Mouse (Mus musculus) limb, embryonic 11.5 days (tissue): ENCODE measurements around the gene Gtf3c1. TPM values are rescaled to one million over a fixed set of nuclear protein-coding genes. Genes with fewer than 3 reads are reported as not detected.

Source experiments
- ATAC-seq: fragments of 200-750 bp; cut with Nextera tagmentation; 2 replicates; pipeline ENCODE4 v1.8.0; 2017; ENCODE audit warnings: low read depth; ENCODE audit not compliant: insufficient number of reproducible peaks, low FRiP score, low TSS enrichment
- DNase-seq: peaks from one replicate; pipeline ENCODE4 v3.0.0-alpha.2; 2015; ENCODE audit warnings: low spot score
- H3K27ac ChIP-seq: fragments of 300-500 bp; sonication (generic); replicated peaks from 2 replicates; pipeline ENCODE4 v1.5.1; 2014; ENCODE audit warnings: low read depth, mild to moderate bottlenecking, low read length
- H3K27me3 ChIP-seq: fragments of 300-500 bp; sonication (generic); 2 replicates; pipeline ENCODE4 v1.6.1; 2014; ENCODE audit warnings: mild to moderate bottlenecking, low read length, mixed read lengths; ENCODE audit not compliant: control insufficient read depth, insufficient read depth
- H3K36me3 ChIP-seq: fragments of 300-500 bp; sonication (generic); 2 replicates; pipeline ENCODE4 v1.6.1; 2014; ENCODE audit warnings: mild to moderate bottlenecking, low read length, moderate library complexity, mixed read lengths; ENCODE audit not compliant: control insufficient read depth, insufficient read depth
- H3K4me1 ChIP-seq: fragments of 300-500 bp; sonication (generic); 2 replicates; pipeline ENCODE4 v1.6.1; 2014; ENCODE audit warnings: low read length, mixed read lengths; ENCODE audit not compliant: control insufficient read depth, insufficient read depth
- H3K4me2 ChIP-seq: fragments of 300-500 bp; sonication (generic); 2 replicates; pipeline ENCODE4 v1.6.1; 2014; ENCODE audit warnings: low read depth, mild to moderate bottlenecking, moderate library complexity; ENCODE audit not compliant: severe bottlenecking
- H3K4me3 ChIP-seq: fragments of 300-500 bp; sonication (generic); 2 replicates; pipeline ENCODE4 v1.5.1; 2014; ENCODE audit warnings: low read depth, low read length
- H3K9ac ChIP-seq: fragments of 300-500 bp; sonication (generic); 2 replicates; pipeline ENCODE4 v1.6.1; 2014; ENCODE audit warnings: mild to moderate bottlenecking, low read length
- H3K9me3 ChIP-seq: fragments of 300-500 bp; sonication (generic); 2 replicates; pipeline ENCODE4 v1.6.1; 2016; ENCODE audit warnings: low read length; ENCODE audit not compliant: control insufficient read depth
- WGBS: fragments of 180-500 bp; shearing (Covaris S2); extraction: QIAGEN DNeasy Blood & Tissue Kit; methylation state at CpG from one replicate; pipeline ENCODE4 v1.1.7; 2014; 5-methylcytosine and 5-hydroxymethylcytosine counted together
- polyA plus RNA-seq: library from polyadenylated mRNA; unstranded; fragments of >200 nt; fragmentation: Nextera tagmentation; extraction: Ambion mirVana; gene quantifications from 2 replicates; pipeline ENCODE4 v1.2.1, GENCODE M21; 2014

Gene Gtf3c1
- polyA plus RNA-seq, 1 experiment from 2014 or later: 34.1 TPM

DNA sequence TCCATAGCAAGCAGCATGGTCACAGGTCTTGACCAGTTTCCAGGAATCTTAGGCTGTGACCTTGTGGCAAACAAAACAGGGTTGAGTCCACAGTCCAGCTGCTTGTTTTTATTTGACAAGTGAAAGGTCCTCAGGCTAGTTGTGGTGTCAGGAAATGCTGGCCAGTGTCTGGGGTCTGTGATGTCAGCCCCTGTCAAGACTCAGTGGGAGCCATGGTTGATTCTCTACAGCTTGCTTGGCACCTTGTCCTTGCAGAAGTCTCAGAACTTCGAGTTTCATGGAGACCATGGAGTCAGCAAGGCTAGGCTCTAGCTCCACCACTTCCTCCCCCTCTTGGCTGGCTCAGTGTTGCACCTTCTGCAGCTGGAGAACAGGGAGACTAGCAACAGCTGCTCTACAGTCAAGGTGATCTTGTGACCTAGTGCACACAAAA, 33.7 kb upstream of the Gtf3c1 start:
- Histone ChIP-seq H3K27ac (no peak overlapping the region), H3K36me3 (no peaks in the 10 kb centered on the region), H3K4me1 (no peaks in the 10 kb centered on the region), H3K9me3 (no peaks in the 10 kb centered on the region), H3K4me3 (no peak overlapping the region), H3K4me2 (no peak overlapping the region), H3K27me3 (no peaks in the 10 kb centered on the region), H3K9ac (no peak overlapping the region)
- ATAC-seq: no peak
- 44% methylated on average over 1 of the region's 1 CpGs for WGBS
- DNase-seq: no peak

DNA sequence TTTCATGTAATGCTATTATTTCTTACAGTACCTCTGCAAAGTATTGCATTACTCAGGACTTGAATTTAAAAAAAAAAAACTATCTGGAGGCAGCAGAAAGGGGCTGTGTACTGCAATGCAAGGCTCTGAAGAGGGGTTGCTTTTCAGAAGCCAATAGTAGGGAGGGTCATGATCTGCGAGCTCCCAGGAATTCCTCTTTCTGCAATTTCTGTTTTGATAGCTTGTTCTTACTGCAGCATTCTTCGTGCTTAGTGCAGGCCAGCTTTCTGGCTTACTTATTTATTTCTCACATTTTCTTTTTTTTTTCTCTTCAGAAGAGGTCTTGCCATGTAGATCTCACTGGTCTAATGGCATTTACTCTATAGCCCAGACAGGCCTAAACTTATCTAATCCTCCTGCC, 32.9 kb upstream of the Gtf3c1 start:
- DNase-seq: no peak
- H3K27me3 ChIP-seq: no peaks in the 10 kb centered on the region
- H3K4me1 ChIP-seq: no peaks in the 10 kb centered on the region
- no peak overlapping the region for H3K4me3 ChIP-seq
- 89% methylated on average over 2 of the region's 2 CpGs for WGBS
- H3K9ac ChIP-seq: no peak overlapping the region
- H3K36me3 ChIP-seq: no peaks in the 10 kb centered on the region
- no peak for ATAC-seq
- H3K27ac ChIP-seq: no peak overlapping the region
- H3K9me3 ChIP-seq: no peaks in the 10 kb centered on the region
- no peak overlapping the region for H3K4me2 ChIP-seq

DNA sequence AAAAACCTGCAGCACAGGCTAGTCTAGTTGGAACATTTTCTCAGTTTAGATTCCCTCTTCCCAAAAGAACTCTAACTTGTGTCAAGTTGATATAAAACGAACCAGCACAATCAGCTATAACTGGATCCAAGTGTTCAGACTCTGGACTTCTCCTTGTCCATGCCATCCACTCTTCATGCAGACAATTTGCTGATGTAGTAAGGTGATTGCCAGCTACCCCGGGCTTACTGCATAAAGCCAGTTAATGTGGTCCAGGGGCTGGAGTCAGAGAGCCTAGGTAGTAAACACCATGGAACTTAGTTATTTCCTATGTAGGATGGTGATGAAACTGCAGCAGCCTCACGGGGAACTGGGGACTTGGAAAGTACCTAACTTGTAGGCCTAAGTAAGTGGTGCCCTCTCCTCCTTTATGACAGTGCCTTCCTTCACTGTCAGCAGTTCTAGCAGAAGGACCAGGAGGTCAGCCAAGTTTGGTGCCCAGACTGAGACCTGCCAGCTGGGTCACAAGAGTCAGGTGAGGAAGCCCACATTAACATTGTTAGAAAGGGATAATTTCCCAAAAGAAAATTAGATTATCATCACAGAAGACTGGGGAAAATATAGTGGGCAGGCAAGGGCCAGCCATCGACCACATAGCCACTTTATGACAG, 28.9 kb upstream of the Gtf3c1 start:
- H3K9ac ChIP-seq: no peak overlapping the region
- H3K27ac ChIP-seq: no peak overlapping the region
- ATAC-seq (no peak), DNase-seq (no peak)
- no peaks in the 10 kb centered on the region for H3K4me1 ChIP-seq
- no peaks in the 10 kb centered on the region for H3K27me3 ChIP-seq
- no peaks in the 10 kb centered on the region for H3K9me3 ChIP-seq
- H3K4me2 ChIP-seq: no peak overlapping the region
- 91% methylated on average over 4 of the region's 4 CpGs for WGBS
- no peaks in the 10 kb centered on the region for H3K36me3 ChIP-seq
- no peak overlapping the region for H3K4me3 ChIP-seq

DNA sequence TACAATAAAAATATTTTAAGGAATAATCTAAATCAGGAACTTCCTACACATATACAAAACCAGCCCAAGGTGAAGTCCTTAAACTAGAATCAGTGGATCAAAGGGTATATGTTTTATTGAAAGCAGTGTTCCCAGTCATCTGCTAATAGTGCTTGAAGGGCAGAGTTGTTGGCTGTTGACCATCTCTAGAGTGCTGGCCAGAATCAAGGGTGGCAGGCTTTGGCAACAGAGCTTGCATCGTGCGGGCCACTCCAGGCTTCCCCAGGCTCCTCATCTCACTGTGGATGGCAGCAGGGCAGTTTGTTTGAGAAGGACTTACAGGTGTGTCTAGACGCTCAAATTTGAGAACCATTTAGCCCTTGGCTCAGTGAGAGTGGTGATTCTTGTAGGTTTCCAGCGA, 26.2 kb upstream of the Gtf3c1 start:
- WGBS: 92% methylated on average over 4 of the region's 4 CpGs
- no peak overlapping the region for H3K4me2 ChIP-seq

DNA sequence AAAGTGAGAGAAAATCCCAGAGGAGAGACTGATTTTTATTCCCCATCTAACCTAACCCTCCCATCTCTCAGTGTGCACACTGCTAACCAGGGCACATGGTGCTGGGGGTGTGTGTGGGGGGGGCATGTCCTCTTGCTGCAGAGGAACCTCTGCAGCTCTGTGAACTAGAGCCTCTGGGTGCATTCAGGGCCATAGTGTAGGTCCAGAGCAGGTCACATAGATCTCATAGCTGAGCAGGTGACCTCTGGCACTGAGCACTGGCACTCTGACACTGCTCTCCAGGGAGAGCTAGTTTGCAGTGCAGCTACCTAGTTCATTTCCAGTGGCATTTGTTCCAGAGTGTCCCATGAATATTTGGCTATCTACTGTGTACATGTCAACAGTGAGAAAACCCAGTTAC, 24.1 kb upstream of the Gtf3c1 start:
- H3K9ac ChIP-seq: no peak overlapping the region
- H3K4me1 ChIP-seq: no peaks in the 10 kb centered on the region
- H3K27me3 ChIP-seq: no peaks in the 10 kb centered on the region
- H3K9me3 ChIP-seq: no peaks in the 10 kb centered on the region
- no peak overlapping the region for H3K27ac ChIP-seq
- no peak overlapping the region for H3K4me3 ChIP-seq
- no peak for ATAC-seq
- H3K4me2 ChIP-seq: no peak overlapping the region
- DNase-seq: no peak
- no peaks in the 10 kb centered on the region for H3K36me3 ChIP-seq

More for the DNA sequence above, 26.2 kb upstream of the Gtf3c1 start:
- Histone ChIP-seq H3K4me3 (no peak overlapping the region), H3K36me3 (no peaks in the 10 kb centered on the region), H3K27me3 (no peaks in the 10 kb centered on the region), H3K27ac (no peak overlapping the region), H3K9ac (no peak overlapping the region), H3K9me3 (no peaks in the 10 kb centered on the region), H3K4me1 (no peaks in the 10 kb centered on the region)
- DNase-seq (no peak), ATAC-seq (no peak)

DNA sequence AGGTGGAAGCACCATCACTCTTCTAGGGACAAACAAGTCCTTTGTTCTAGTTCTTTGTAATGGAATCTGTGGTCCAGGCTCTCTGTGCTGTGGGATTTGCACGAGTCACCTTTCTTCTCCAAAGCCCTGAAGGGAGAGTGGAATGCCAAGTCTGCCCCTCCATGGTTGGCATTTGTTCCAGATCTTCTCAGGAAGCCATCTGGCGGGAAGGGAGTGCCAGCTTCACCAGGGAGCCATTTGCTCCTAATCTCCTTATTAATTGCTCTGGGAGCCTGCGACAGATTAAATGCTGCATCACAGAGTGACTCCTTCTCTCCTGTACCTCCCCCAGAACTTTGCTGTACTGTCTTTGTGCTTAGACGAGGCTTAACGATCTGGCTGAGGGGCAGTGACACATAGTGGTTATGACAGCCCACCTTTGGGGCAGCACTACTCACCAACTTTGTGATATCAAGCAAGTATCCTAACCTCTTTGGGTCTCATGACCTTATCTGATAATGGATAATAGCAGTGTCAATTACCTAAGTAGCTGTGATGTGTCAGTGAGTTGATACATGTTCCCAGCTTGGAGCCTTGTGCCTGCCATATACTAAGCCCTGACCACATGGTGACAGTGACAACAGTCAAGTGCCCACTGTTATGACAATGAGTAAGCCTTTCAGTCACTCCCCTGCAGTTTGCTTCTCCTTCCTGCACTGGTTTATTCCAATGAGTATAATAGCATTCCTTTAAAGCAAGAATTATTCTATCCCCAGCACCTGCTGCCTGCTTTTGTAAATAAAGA, 15.8 kb upstream of the Gtf3c1 start:
- WGBS: 48% methylated on average over 5 of the region's 5 CpGs
- Histone ChIP-seq H3K36me3 (no peaks in the 10 kb centered on the region), H3K9ac (no peak overlapping the region), H3K9me3 (no peaks in the 10 kb centered on the region), H3K4me1 (no peaks in the 10 kb centered on the region), H3K4me2 (no peak overlapping the region), H3K4me3 (no peak overlapping the region), H3K27ac (no peak overlapping the region), H3K27me3 (no peaks in the 10 kb centered on the region)
- DNase-seq: no peak
- no peak for ATAC-seq

DNA sequence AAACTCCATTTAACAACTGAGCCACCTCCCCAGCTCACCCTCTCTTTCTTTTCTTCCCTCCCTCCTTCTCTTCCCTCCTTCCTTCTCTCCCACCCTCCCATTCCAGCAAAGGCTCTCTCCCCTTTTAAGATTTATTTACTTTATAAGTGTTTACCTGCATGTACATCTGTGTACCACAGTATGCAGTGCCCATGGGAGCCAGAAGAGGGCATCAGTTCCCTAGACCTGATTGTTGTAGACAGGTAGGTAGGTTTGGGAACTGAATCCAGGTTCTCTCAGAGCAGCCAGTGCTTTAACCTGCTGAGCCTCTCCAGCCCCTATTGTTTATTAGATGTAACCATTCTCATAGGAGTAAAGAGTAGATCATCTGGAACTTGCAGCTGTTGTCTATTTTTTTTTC, 14.5 kb upstream of the Gtf3c1 start:
- Histone ChIP-seq H3K4me3 (no peak overlapping the region), H3K36me3 (no peaks in the 10 kb centered on the region), H3K9me3 (no peaks in the 10 kb centered on the region), H3K4me1 (no peaks in the 10 kb centered on the region), H3K9ac (no peak overlapping the region), H3K27me3 (no peaks in the 10 kb centered on the region), H3K4me2 (no peak overlapping the region), H3K27ac (no peak overlapping the region)
- ATAC-seq: no peak
- DNase-seq: peak; percentile 25

DNA sequence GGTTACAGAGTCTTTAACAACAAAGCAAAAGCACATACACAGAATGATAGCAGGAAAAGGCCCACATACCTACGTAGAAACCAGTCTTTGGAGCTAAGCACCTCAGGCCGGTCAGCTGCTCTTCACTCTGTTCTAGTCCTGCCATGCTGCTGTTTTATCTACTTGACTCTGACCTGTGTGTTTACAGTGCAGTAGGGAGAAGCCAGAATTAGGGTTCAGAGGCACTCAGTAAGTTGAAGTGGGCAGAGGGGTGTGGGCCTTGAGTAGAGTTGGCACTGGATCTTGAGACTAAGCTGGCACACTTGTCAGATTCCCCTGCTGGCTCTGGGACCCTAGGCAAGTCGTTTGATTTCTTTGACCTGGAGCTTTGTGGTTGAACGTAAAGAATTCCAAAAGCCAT, 13.5 kb upstream of the Gtf3c1 start:
- DNase-seq (no peak), ATAC-seq (no peak)
- no peak overlapping the region for H3K4me2 ChIP-seq
- no peaks in the 10 kb centered on the region for H3K4me1 ChIP-seq
- H3K27ac ChIP-seq: no peak overlapping the region
- no peak overlapping the region for H3K4me3 ChIP-seq
- no peaks in the 10 kb centered on the region for H3K36me3 ChIP-seq
- no peaks in the 10 kb centered on the region for H3K27me3 ChIP-seq
- no peak overlapping the region for H3K9ac ChIP-seq
- WGBS: 87% methylated on average over 4 of the region's 4 CpGs
- H3K9me3 ChIP-seq: no peaks in the 10 kb centered on the region
